Mouse (Mus musculus) layer of hippocampus, adult 9-11 months (tissue): ENCODE data around the gene Gm8108.
"Not testable (repeated sequence)": the region's sequence is repeated elsewhere in the genome, so short reads cannot be mapped to it uniquely, and the experiment has no call there.

Experiments used
- DNase-seq: peaks from one replicate; pipeline ENCODE4 v3.0.0; 2022

Gene Gm8108

GRCm38 (mm10) chr14:4110426-4110825, at the start of gene Gm8108:
Gene Gm8108 (plus strand): TSS chr14:4110526.
- not testable (repeated sequence) for DNase-seq

DNA sequence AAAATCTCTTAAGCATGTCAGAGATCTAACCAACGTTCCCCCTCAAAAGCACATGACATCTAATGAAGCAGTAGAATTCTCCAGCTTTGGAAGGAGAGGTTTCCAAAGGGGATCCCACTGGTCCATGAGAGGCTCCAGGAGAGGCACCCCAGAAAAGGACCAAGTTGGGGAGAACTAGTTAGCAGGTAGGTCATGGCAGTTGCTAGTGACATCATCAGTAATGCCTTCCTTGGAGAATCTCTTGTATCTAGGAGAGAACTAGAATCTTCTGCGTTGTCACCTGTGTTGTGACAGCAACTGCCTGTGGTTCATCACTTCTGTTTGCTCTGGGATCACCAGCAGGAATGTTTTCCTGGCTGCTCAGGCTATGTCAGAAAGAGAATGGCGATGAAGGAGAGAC, 26.5 kb upstream of the Gm8108 start, which contains the start of gene Gm3115:
Gm3115 (plus strand) TSS at position 301 of the 400 bp plus-strand sequence.
- DNase-seq = not testable (repeated sequence)

GRCm38 (mm10) chr14:4141646-4142045, 31.3 kb downstream of the Gm8108 start:
- not testable (repeated sequence) for DNase-seq

DNA sequence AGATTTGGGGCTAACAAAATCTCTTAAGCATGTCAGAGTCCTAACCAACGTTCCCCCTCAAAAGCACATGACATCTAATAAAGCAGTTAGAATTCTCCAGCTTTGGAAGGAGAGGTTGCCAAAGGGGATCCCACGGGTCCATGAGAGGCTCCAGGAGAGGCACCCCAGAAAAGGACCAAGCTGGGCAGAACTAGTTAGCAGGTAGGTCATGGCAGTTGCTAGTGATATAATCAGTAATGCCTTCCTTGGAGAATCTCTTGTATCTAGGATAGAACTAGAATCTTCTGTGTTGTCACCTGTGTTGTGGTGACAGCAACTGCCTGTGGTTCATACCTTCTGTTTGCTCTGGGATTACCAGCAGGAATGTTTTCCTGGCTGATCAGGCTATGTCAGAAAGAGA, 54.4 kb downstream of the Gm8108 start, which contains the start of gene Gm3127:
Gm3127 (plus strand) TSS at position 301 of the 400 bp plus-strand sequence.
- not testable (repeated sequence) for DNase-seq

- not testable (repeated sequence) for DNase-seq
Observed at GRCm38 (mm10) chr14:4182030-4182429, 71.7 kb downstream of the Gm8108 start.
